Mouse (Mus musculus) heart, adult 18-20 months (tissue): ENCODE measurements around the gene Slc13a2. TPM values are rescaled to one million over a fixed set of nuclear protein-coding genes. Genes with fewer than 3 reads are reported as not detected.
A peak's percentile ranks its signal among the peaks of the same experiment; 100 is the strongest.

Experiments
- DNase-seq, 2 experiments: peaks; one replicate each; pipeline ENCODE4 v3.0.0; 2021 to 2022; ENCODE audit warnings: mixed read lengths in 1 of 2
- total RNA-seq, 2 experiments: library from RNA; stranded (reverse); gene quantifications; 2 replicates each; pipeline ENCODE4 v1.2.3; 2021

The Slc13a2 gene
- total RNA-seq, 2 experiments from 2014 or later: not detected

DNA sequence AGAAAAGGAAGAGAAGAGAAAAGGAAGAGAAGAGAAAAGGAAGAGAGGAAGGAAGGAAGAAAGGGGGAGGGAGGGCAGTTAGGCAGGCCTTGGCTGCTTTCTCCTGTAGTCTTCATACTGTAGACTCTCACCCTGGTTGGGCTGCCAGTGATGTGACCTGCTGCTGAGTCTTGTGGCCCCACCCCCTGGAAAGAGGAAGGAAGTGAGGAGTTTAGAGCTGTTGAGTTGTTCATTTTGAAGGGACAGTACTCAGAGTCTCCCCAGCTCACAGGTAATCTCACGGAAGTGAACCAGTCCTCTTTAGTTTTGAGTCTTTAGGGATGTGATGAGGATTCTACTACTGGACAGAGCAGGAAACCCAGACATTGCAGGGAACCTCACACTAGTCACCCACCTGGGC is 68.9 kb downstream of the Slc13a2 start:
- no peak for DNase-seq

DNA sequence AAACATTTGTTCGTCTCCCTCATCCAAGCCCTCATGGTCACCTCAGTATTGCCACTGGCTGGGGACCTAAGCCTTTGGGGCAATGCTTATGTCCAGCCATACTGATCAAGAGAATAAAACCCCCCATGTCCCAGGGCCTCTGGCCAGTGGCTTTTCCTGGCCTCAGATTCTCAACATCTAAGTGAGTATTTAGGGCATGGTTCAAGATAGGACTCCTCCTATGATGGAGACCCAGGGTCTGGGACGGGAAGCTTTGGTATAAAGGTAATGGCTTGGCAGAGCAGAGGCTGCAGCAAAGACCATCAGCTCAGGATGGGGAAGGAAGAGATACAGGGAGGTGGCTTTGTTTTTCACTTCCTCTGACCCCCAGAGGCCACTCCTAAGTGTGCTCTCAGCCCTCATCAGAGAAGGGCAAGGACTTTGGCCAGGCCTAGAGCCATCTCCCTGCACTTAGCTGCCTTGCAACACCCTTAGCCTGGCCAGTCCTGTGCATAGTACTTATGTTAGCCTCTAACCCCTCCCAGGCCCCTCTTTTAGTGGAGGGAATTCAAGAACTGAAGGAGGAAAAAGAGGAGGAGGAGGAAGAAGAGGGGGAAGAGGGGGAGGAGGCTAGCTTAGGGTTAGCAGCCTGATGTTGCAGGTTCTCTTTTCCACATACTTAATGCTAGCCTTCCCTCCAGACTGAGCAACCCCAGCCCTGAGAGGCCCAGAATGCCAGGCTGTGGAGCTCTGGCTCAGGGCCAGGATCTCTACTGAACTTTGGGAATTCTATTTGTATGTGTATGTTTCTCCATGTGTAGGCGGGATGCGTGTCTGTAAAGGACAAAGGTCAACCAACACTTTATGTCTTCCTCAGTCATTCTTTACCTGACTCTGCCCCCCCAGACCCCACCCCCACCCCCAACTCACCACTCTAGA is 72.3 kb downstream of the Slc13a2 start:
- peak in 1 of 2 experiments; percentile 43 for DNase-seq

DNA sequence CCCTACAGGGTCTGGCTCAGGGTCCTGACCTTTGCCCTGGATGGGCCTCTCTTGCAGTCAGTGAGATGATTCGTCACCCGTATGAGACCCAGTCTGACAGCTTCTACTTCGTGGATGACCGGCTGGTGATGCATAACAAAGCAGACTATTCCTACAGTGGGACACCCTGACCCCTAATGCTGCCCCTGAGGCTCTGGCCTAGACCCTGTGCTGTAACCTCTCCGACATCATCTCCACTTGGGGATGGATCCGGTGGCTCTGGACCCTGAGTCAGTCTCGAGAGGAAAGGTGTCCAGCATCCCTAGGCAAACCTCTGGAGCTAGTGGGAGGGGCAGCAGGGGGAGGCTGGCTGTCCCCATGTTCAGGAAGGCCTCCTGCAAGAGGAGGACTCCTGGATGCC is 73.5 kb downstream of the Slc13a2 start:
- no peak for DNase-seq

DNA sequence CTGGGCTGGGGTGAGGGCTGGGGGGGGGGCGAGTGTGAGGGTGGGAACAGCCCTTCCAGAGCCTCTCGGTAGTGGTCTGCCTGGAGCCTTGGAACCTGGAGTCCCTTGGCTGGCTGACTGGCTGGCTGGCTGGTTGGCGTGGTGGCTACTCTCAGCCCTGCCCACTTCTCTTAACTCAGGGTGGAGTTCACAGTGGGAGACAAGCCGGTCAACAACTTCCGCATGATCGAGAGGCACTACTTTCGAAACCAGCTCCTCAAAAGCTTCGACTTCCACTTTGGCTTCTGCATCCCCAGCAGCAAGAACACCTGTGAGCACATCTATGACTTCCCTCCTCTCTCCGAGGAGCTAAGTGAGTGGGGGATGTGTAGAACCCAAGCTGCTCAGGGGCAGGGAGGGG is 74.1 kb downstream of the Slc13a2 start:
- DNase-seq: peak in 1 of 2 experiments; percentile 59

Other genes with a start within 250 kb of the Slc13a2 start
- gene Nek8, start 245.5 kb downstream of the Slc13a2 start, total RNA-seq: 1 to 10 TPM; 1.7 to 2.6 TPM
- 10 to 100 TPM in 1 of 2 experiments, 1 to 10 TPM in 1; 3.2 to 10.6 TPM for gene Tlcd1, start 245.5 kb downstream of the Slc13a2 start, total RNA-seq
- 100 to 1,000 TPM; 866 to 935 TPM for gene Rpl23a, start 238.6 kb downstream of the Slc13a2 start, total RNA-seq
- 10 to 100 TPM in 1 of 2 experiments, 1 to 10 TPM in 1; 6.4 to 11.4 TPM for gene Rab34, start 233.8 kb downstream of the Slc13a2 start, total RNA-seq
- 1 to 10 TPM in 1 of 2 experiments, under 1 TPM in 1; 0.89 to 1.6 TPM for gene Proca1, start 228.8 kb downstream of the Slc13a2 start, total RNA-seq
- 10 to 100 TPM; 52.7 to 55.7 TPM for gene Sdf2, start 176.5 kb downstream of the Slc13a2 start, total RNA-seq
- gene Supt6, start 176.2 kb downstream of the Slc13a2 start, total RNA-seq: 10 to 100 TPM; 28.4 to 29.7 TPM
- 100 to 1,000 TPM; 203 to 219 TPM for gene 2610507B11Rik, start 160.5 kb downstream of the Slc13a2 start, total RNA-seq
- under 1 TPM; 0.37 to 0.49 TPM for gene BC030499, start 131.4 kb downstream of the Slc13a2 start, total RNA-seq
- under 1 TPM; 0.28 to 0.35 TPM for gene Spag5, start 120.7 kb downstream of the Slc13a2 start, total RNA-seq
- 1 to 10 TPM in 1 of 2 experiments, under 1 TPM in 1; 0.97 to 1.2 TPM for gene Aldoc, start 99.2 kb downstream of the Slc13a2 start, total RNA-seq
- gene Pigs, start 93.8 kb downstream of the Slc13a2 start, total RNA-seq: 10 to 100 TPM; 24.6 to 26.7 TPM
- gene Unc119, start 78.7 kb downstream of the Slc13a2 start, total RNA-seq: 1 to 10 TPM; 5.2 to 5.8 TPM
- not detected for gene Foxn1, start 35.7 kb downstream of the Slc13a2 start, total RNA-seq
- gene Slc46a1, start 43.5 kb upstream of the Slc13a2 start, total RNA-seq: 1 to 10 TPM; 2.5 to 2.7 TPM
- gene Sarm1, start 75.5 kb upstream of the Slc13a2 start, total RNA-seq: under 1 TPM; 0.45 to 0.59 TPM
- 10 to 100 TPM; 15.2 to 18.5 TPM for gene Vtn, start 76.9 kb upstream of the Slc13a2 start, total RNA-seq
- not detected for gene Sebox, start 81.2 kb upstream of the Slc13a2 start, total RNA-seq
- 10 to 100 TPM; 10.4 to 12.2 TPM for gene Tmem199, start 90.0 kb upstream of the Slc13a2 start, total RNA-seq
- 100 to 1,000 TPM; 150 to 158 TPM for gene Poldip2, start 90.0 kb upstream of the Slc13a2 start, total RNA-seq
- gene Tnfaip1, start 114.1 kb upstream of the Slc13a2 start, total RNA-seq: 10 to 100 TPM; 37.6 to 43.3 TPM
- 10 to 100 TPM; 31.9 to 32.6 TPM for gene Ift20, start 114.1 kb upstream of the Slc13a2 start, total RNA-seq
- 1 to 10 TPM; 4.2 to 6.1 TPM for gene Tmem97, start 128.6 kb upstream of the Slc13a2 start, total RNA-seq